Mouse (Mus musculus) lung, postnatal 10 days (tissue): ENCODE results near the gene Gm49355.

Source experiments
- DNase-seq: peaks from one replicate; pipeline ENCODE4 v3.0.0; 2021

The Gm49355 gene

GRCm38 (mm10) chr14:12343451-12343941, 59.7 kb downstream of the Gm49355 start:
- DNase-seq, result no peak

- no peak for DNase-seq
Observed at GRCm38 (mm10) chr14:12344061-12344745, 60.4 kb downstream of the Gm49355 start.

DNA sequence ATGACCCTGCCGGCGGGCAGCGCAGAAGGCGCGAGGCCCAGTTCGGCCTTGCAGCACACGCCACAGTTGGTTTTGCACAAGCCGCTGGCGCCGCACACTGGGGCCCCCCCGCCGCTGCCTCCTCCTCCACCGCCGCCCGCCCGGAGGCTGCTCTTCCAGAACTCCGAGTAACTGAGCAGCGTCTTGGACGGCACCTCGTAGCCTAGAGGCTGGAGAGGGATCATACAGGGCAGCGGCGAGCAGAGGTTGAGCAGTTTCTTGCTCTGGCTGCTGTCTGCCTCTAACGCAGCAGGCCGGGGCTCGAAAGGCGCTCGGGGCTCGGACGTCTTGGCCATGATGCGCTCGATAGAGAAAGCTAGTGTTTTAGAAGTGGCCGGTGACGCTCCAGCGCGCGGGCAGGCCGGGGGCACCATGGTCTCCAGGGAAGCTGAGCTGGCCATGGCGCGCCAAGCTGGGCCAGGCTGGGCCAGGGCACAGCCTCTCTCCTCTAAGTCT, 61.0 kb downstream of the Gm49355 start:
- DNase-seq, result no peak

GRCm38 (mm10) chr14:12345241-12345921, 61.6 kb downstream of the Gm49355 start:
- no peak for DNase-seq

GRCm38 (mm10) chr14:12346011-12346864, 62.5 kb downstream of the Gm49355 start:
- DNase-seq, result no peak

GRCm38 (mm10) chr14:12346865-12347600, 63.3 kb downstream of the Gm49355 start:
- no peak for DNase-seq

- DNase-seq, result no peak
Observed at GRCm38 (mm10) chr14:12348089-12348488, 64.3 kb downstream of the Gm49355 start, which contains the start of gene Fezf2. Gene Fezf2 (minus strand): TSS chr14:12348189.

DNA sequence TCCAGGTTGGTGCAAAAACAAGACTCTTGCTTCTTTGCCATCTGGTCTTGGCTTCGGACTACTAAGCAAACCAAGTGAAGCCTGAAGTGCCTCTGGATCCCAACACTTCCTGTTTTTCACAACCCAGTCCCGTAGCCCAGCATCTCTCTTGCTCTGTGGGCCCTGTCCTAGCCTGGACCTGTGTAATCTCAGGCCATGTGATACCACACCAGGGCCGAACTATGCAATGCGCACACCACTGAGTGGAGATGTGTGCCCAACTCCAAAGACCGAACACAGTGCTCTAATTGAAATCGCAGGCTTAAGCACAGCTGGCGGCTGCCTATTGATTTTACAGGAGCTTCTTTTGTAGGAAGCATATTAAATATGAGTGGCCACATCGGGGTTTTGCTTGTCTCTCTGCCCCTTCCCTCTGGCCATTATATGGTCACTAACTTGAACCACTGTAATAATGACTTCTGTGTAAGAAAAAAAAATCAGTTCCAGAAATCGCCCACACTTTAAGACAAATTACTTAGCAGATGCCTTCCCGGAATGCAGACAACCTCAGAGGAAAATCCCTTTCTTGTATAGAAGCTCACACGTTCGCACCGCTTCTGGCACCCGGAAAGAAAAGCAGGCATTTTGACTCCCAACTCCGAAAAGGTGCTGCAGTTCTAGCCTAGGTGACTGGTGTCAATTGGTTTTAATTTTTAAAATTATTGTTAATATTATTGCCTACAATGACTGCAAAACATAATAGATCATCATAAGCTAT, 65.7 kb downstream of the Gm49355 start:
- no peak for DNase-seq

- DNase-seq, result no peak
Observed at GRCm38 (mm10) chr14:12350271-12350916, 66.6 kb downstream of the Gm49355 start.
